Mouse (Mus musculus): ENCODE results near the gene Phlda3.

The Phlda3 gene

DNA sequence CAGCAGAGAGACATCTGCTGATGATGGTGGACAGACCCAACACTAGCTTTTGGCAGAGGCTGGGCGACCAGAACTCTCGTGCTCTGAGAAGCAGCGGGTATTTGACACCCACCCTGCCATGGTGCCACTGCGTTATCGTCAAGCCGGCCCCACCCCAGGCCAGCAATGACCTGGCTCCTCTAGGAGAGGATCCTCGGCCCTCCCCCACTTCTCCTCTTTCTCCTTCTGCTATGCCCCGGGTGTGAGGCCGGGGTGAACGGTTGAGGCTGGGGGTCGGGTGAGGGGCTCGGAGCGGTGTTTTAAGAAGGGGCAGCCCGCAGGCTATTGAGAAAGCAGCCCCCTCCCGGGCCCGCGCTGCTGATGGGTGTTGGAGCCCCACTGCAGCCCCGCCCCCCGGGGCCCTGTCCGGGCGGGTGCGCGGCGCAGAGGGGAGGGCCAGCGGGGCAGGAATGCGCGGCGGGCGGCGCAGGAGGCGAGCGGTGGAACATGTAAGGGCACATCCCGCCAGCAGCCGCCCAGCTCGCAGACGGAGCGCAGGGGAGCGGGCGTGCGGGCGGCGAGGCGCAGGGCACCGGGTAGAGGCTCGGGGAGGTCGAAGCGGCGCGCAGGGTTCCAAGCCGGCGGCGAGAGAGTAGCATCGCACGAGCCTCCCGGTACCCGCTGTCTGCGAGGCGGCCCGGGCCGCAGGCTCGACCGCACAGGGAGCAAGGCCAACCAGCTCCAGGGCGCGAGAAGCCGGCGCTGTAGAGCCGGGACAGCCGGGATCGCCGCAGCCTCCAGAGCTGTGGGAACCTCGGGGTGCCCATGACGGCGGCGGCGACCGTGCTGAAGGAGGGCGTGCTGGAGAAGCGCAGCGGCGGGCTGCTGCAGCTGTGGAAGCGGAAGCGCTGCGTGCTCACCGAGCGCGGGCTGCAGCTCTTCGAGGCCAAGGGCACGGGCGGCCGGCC lies at the start of gene Phlda3:
Gene Phlda3 (plus strand): TSS at position 475 of the 947 bp plus-strand sequence.
- DNase-seq: peak; percentile 69

DNA sequence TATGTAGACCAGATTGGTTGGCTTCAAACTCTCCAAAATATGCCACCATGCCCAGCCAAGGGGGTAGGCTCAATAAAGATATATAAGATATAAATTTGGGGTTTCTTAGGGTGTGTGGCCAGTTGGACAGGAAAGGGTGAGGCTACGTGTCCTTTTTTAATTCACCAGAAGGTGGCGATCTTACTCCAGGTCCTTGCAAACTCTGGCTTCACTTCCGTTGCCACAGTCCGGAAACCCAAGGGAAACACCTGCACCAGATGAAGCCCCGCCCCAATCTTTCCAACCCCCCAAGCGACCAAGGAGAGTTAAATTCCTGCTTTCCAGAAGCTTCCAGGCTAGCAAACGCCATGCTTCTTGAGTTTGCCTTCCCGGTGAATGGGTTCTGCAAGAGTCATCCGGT lies 46.4 kb upstream of the Phlda3 start:
- peak; percentile 63 for DNase-seq

DNA sequence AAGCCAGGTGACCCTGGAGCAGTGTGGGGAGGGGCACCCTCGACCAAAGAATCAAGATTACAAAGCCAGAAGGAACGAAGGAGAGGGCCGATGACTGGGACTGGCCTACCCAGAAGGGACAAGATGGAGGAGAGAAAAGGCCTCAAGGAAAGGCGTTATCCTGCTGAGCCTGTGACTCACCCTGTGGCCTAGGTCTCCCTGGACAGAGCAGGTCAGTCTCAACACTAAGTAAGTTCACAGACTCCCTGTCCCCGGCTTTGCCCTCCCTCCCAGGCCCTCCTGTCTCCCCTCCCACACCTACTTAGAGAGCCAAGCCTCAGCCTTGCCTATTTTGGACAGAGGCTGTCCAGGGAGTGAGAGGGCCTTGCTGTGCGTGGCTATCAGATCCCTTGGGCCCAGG lies 45.9 kb upstream of the Phlda3 start, which contains the start of gene Csrp1:
Gene Csrp1 (plus strand): TSS at position 79 of the 400 bp plus-strand sequence.
- DNase-seq: no peak

DNA sequence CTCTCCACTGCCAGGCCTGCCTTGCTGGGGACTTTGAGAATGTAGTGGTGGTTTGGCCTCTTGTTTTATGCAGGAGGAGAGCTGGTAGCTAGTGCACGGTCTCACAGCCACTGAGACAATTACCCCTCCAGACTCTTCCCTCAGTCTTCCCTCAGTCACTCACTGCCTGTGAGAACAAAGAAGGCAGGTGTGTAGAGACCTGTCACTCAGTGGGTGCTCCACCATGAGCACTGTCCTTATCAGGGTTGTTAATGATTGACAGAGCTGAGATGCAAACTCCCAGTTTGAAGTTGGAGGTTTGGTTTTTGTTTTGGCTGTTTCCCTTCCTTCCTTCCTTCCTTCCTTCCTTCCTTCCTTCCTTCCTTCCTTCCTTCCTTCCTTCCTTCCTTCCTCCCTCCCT lies 42.9 kb upstream of the Phlda3 start:
- DNase-seq: no peak

DNA sequence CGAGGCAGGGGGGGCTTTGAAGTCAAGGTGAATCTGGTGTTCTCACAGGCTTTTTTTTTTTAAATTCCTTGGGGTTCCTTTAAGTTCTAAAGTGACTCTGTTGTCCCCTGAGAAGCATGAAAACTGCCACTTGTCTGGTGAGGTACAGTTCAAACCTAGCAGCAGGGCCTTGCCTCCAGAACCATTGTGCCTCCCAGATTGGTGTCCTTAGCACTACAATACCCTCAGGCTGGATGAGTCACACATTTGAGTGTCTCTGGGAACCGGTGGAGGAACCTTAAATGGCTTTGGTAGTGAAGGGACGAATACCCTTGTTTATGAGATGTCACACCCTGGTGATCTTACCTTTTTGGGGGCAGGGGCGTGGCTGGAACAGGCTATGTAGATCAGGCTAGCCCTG lies 41.8 kb upstream of the Phlda3 start:
- no peak for DNase-seq

DNA sequence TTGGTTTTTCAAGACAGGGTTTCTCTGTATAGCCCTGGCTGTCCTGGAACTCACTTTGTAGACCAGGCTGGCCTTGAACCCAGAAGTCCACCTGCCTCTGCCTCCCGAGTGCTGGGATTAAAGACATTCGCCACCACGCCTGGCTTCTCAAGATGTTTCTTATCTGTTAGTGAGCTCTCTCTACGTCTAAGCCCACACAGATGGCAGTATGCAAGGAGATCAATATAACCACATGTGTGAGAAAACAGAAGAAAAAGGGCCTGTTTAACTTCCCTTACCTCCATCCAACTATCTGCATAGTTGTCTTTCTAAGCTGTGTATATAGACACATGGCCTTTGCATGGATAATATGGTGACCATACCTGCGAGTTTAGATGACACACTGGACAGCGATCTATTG lies 40.6 kb upstream of the Phlda3 start:
- no peak for DNase-seq

DNA sequence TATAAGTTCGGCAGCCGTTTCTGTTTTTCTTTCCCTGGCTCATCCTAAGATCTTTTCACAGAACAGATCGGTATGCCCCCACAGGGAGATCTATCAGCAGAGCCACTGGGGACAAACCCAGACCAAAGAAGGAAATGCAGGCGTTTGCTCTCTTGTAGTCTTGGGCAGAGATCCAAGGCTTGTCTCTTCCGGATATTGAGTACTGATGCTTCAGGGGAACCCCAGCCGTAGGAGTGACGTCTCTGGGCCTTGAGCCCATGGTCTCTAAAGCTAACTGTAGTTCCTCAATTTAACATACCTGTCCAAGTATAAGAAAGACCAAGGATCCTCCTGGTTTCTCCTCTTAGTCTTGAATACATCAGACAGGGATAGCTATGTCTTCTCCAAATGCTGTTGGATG lies 40.0 kb upstream of the Phlda3 start:
- no peak for DNase-seq

DNA sequence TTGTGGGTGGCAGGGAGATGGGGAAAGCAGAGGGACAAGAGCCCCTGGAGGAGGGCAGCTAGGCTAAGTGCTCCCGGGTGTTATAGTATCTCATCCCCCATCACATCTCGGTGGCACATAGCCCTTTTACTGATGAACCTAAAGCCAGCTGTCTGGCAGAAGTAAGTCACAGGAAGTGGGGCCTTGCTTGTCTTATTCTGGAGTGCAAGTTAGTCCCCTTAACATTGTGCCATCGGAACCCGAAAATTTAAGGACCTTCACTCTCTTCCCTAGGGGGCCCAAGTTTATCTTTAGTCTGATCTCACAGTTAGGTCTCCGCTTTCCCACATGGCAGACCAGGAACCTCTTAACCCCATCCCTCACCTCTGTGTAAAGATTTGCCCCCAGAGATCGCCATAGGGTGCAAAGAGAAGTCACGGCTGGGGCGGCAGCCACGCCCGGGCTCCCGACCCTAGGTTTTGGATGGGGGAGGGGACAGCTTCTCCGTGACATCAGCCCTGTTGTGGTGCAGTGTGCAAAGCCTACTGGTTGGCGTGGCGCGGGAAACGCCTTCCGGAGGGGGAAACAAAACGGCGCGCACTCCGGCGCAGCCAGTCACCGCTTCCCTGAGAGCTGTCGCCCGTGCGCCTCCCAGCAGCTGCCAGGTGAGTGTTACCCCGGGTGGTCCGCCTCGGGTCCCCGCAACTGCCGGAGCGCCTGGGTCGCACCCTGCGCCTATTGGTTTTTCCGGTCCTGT lies 37.1 kb upstream of the Phlda3 start:
- DNase-seq: peak; percentile 88

DNA sequence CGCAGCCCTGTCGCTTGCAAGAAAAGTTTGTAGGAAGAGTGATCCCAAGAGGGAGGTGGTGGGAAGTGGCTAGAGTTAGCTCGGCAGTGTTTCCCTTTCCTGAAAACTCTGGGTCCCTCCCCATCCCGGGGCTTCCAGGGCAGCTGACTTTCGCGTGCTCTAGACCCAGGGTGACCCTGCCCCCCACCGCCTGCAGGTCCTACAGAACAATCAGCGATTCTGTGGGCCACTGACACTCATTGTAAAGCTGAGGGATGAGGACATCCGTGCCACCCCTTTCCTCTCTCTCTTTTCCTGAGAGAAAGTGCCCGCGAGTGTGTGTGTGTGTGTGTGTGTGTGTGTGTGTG lies 36.6 kb upstream of the Phlda3 start:
- peak; percentile 52 for DNase-seq

DNA sequence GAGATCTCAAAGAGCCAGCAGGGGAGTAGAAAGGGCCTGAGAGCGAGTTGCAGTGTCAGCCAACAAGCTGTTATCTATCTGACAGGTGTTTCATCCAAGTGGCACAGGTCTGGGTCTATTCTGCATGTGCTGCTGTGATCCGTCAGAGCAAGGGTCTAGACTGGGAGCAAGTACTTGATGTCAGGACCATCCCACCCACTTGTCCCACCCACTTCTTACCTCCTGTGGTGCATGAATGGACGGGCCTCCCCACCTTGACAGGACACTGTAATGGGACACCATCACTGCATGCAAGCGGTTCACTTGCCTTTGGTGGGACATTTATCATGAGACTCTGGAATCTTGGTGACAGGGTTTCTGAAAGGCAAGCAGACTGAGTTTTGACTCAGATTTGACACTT lies 36.1 kb upstream of the Phlda3 start:
- no peak for DNase-seq

DNA sequence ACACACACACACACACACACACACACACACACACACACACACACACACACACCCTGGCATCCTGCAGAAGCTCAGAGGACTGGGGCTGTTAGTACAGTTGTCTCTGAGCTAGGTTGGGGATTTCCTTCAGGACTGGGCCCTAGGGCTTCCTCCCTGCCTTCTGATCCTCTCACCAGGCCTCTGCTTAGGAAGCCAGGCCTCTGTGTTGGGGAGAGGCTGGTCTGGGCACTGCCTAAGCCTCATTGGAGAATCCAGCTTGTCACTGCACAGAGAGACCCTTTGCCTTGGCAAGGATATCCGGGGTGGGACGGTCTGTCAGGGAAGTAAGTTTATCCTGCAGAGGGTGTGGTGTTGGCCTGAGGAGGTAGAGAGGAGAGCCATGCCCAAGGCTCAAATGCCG lies 35.6 kb upstream of the Phlda3 start:
- no peak for DNase-seq

DNA sequence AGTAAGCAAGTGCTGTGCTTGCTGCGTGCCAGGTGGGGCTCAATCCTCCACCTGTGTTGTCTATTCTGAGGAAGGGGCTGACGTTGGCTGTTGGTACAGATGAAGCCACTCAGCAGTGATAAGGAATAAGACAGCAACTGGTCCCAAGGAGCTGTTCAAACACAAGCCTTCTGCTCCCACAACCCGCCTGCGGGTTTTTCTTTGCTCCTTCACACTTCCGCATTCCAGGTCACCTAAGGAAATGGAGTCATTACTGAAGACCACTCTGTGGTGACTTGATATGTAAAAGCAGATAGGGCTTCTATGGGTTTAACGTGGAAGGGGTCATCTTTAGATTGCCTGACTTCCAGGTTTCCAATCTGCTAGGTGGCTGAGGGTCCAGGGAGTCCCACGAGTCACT lies 34.5 kb upstream of the Phlda3 start:
- no peak for DNase-seq

DNA sequence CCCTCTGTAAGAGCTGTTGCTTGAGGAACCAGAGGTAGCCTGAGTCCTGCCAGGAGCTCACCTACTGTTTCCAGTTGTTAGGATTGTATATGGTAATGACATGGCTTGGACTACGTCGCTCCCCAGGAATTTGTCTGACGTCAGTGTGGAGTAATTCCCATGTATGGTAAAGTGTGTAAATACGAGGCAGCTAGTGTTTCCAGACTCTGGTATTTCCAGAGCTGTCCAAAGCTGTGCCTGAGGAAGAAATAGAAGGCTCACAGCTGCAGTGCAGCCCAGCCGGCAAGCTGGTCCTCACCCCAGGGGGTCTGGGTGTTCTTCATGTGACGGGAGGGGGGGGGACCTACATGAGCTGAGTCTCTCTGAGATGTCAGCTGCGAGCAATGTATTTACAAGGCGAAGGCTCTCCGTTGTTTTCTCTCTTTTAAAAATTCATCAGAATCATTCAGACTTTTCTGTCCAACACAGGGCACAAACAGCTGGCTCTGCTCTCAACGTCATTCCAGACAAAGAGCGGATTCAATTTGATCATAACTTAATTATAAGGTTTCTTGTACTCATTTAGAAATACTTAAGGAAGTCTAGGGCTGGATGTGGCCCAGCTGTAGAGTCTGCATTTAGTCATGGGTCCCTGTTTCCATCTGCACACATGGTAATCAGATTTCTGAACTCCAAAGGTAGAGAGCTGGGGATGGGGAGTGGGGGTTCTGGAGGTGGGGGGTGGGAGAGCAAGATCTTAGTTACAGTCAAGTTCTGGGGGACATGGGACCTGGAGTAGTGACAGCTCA lies 33.8 kb upstream of the Phlda3 start:
- no peak for DNase-seq

DNA sequence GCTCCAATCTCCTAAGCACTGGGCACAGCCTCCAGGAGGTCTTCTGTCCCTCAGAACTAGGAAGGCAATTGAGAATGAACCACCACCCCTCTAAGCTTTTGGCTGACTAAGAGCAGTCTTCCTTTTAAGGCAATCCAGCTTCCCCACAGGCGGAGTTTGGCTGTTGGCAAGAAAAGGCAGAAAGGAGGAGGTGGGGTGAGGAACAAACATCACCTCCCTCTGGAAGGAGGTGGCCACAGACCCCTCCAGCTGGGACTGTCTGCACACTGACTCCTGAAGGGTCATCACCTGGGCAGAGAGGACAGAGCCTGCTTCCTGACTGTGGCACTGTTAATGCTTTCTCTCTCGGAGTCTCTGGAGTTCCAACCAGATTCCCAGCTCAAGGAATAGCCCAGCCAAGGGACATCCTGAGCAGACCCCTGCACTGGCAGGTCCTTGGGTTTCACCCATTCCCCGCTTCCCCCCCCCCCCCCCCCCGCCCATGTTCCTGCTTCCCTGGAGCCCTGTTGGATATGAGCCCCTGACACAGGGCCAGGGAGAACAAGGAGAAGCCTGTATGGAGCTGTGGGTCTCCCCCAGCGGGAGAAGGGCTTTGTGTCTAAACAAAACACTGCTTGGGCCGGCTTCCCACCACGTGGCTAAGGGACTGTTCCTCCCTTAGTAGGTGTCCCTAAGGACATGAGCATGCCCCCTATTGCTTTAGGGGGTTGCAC lies 31.5 kb upstream of the Phlda3 start:
- peak; percentile 74 for DNase-seq

DNA sequence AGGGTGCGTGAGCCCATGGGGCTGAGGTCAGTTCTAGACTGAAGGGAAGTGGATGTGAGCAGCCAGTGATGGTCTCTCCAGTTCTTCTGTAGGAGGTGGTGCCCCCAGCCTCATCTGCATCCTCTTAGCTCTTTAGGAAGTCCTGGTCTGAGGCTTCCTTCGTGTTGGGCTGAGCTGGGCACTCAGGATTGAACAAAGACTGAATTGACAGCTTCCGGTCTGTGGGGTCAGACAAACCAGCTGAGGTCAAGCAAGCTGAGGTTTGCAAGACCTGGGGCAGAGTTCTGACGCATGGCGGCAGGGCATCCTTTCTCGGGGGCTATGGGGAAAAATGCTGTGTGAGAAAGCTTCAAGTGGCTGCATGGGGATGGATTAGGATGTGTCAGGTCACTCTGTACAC lies 30.5 kb upstream of the Phlda3 start:
- DNase-seq: no peak

DNA sequence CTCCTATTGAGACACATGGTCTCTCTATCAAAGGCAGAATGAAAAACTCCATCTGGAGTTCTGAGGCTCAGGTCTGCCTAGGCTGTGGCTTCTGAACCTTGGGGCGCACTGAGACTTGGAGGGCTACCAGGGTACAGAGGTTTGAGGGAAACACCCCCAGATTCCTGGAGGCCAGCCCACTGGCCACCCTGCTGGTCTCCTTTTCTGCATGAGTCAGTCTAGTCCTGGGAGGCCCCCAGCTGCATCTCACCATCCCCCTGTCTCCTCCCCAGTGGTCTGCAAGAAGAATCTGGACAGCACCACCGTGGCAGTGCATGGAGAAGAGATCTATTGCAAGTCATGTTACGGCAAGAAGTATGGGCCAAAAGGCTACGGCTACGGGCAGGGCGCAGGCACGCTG lies 20.9 kb upstream of the Phlda3 start:
- no peak for DNase-seq

DNA sequence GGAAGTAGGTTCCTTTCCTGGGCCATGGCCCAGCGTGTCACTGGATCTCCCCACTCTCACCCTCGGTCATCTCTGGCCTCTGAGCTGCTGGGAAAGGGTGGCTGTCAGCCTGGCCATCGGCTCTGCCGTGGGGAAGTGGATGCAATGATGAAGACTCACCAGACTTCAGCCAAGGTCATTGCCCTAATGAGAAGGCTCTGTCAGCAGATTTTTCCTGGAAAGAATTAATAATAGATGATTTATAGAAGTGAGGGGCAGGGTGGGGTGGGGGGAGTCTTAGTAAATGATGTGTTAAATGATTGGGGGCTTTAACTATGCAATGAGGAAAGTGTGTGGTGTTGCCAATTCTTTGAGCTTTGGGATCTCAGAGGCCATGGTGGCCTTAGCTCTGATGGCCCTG lies 19.7 kb upstream of the Phlda3 start:
- DNase-seq: no peak

DNA sequence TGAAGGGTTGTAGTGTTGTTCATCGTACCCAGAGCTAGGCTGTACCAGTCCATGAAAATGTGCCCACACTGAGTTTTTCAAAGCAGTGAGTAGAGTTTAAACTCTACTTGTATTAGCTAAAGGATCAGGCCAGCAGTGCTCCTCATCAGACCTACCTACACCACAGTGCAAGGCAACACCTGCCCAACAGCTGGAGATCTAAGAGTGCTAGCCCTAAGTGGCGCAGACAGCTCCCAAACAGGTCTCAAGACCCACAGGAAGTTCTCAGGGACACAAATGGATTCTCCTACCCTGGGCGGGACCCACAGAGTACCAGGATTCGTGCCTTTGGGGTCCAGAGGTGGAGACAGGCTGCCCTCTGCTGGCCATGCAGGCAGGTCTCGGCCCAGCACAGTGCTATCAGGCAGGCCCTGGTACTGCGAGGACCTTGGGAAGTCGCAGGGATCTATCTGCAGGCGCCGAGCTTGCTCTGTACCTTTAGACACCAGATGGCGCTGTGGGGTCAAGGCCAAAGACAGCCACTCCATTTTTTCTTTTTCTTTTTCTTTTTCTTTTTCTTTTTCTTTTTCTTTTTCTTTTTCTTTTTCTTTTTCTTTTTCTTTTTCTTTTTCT lies 13.1 kb upstream of the Phlda3 start:
- DNase-seq: peak; percentile 94

DNA sequence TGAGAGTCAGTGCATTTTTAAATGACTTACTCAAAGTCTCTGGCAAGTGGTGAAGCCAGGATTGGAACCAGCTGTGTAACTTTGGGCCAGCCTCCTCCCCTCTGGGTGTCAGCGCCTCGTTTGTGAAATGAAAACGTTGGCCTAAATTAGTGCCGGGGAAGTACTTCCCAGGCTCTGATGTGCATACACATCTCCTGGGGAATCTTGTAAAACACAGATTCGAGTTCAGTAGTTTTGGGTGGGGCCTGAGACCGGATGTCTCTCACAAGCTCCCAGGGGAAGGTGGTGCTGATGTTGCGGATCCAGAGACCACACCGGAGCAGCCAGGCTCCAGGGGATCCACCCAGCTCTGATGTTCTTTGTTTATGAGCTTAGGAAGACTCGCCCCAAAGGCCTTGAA lies 10.6 kb upstream of the Phlda3 start:
- DNase-seq: no peak

DNA sequence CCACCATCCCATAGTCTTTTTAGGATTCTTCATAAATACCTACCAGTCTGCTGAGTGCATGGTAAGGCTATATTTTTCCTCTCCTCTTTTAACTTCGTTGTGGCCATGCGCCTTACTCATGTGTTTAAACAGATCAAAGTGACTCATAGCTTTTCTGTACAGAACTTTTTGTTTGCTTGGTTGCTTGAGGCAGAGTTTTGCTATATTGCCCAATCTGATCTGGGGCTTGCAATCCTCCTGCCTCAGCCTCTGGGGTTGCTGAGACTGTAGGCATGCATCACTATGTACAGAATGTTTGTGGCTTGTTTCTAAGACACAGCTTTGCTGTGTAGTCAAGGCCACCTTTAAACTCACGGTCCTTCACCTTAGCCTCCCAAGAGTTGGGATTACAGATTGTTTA lies 10.0 kb upstream of the Phlda3 start:
- DNase-seq: no peak

DNA sequence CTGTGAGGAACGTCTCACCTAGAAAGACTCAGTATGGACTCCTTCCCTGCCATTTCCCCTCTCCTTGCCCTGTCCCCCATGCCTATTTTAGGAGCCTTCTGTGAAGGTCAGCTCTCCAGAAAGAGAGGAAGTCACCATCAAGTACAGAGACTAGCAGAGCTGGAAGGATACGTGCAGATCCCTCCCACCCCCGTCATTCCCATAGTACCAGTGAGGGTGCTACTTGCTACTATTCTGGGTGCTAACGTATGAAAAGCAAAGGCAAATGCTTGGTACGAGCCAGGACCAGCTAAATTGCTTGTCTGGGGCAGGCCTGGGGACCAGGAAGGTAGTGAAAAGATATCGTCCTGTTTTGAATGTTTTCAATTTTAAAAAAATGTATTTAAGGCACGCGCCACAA lies 8.6 kb upstream of the Phlda3 start:
- no peak for DNase-seq

DNA sequence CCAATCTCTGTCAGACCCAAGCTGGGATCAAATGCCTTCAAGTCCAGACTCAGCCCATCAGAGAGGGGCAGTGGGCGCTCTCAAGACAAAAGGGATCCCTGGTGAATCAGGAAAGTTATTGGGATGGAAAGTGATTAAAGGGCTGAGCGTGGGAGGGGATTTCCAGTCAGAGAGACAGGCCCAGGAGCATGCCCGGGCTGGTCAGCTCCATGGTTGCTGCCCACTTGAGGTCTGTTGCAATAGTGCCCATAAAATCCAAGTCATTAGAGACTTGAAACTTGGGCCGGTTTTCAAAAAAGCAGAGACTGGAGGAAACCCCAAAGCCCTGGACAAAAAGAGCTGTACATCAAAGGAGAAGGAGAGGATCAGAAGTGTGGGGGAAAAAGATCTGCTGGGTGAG lies 6.2 kb upstream of the Phlda3 start:
- DNase-seq: no peak
